Mouse (Mus musculus) embryonic fibroblast, embryonic 13.5 days (primary cell): ENCODE results near the gene Dapk1. TPM values are rescaled to one million over a fixed set of nuclear protein-coding genes. Genes with fewer than 3 reads are reported as not detected.

Source experiments
- H3K27ac ChIP-seq: 2 replicates; pipeline ENCODE4 v1.5.1; 2012; ENCODE audit warnings: low read length, control low read depth, inconsistent platforms; ENCODE audit not compliant: insufficient read depth
- H3K4me1 ChIP-seq: 2 replicates; pipeline ENCODE4 v1.6.1; 2011; ENCODE audit warnings: low read length; ENCODE audit not compliant: control insufficient read depth, insufficient read depth
- H3K4me3 ChIP-seq: 2 replicates; pipeline ENCODE4 v1.5.1; 2011; ENCODE audit warnings: mild to moderate bottlenecking, control low read depth, low read length; ENCODE audit not compliant: insufficient read depth
- CTCF ChIP-seq: IDR thresholded peaks from 2 replicates; pipeline ENCODE4 v1.5.1; 2011; ENCODE audit warnings: mild to moderate bottlenecking, control low read depth, low read length, moderate library complexity, borderline replicate concordance; ENCODE audit not compliant: insufficient read depth
- POLR2A ChIP-seq: IDR thresholded peaks from 2 replicates; pipeline ENCODE4 v1.6.1; 2011; ENCODE audit warnings: low read depth, mild to moderate bottlenecking, control low read depth, low read length, moderate library complexity
- polyA plus RNA-seq: library from polyadenylated mRNA; stranded (reverse); fragments of >200 nt; gene quantifications from 2 replicates; pipeline ENCODE4 v1.2.4, GENCODE M21; 2011; ENCODE audit warnings: low read depth; ENCODE audit not compliant: missing spikeins, insufficient read length

Gene Dapk1
- polyA plus RNA-seq, 1 experiment: 27.6 TPM

DNA sequence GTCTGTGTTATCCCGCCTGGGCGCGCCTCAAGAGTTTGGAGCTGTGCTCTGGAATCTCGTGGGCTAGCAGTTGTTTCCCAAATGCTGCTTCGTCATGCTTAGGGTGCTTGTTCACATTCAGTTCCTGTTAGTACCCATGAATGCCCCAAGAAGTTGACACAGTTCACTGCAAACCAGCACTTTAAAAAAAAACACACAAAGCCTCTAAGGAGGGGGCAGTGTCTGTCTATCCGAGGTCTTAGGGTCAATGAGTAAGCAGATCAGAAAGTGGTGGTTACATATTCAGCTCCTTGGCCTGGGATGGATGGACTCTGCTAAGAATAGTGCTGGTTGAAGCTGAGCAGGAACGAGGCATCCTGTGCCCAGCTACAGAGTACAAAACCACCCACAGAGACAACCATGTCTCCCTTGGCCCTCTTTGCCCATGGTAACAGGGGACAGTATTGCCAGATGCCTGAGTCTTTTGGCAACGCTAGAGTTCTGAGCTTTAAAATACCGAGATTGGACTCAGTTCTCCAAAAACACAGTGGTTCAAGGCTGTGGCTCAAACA, 59.0 kb downstream of the Dapk1 start:
- Histone ChIP-seq H3K4me1 (no peaks in the 10 kb centered on the region), H3K4me3 (no peak overlapping the region), H3K27ac (no peak overlapping the region)
- TF ChIP-seq POLR2A: no peak
- no peak for TF ChIP-seq CTCF

DNA sequence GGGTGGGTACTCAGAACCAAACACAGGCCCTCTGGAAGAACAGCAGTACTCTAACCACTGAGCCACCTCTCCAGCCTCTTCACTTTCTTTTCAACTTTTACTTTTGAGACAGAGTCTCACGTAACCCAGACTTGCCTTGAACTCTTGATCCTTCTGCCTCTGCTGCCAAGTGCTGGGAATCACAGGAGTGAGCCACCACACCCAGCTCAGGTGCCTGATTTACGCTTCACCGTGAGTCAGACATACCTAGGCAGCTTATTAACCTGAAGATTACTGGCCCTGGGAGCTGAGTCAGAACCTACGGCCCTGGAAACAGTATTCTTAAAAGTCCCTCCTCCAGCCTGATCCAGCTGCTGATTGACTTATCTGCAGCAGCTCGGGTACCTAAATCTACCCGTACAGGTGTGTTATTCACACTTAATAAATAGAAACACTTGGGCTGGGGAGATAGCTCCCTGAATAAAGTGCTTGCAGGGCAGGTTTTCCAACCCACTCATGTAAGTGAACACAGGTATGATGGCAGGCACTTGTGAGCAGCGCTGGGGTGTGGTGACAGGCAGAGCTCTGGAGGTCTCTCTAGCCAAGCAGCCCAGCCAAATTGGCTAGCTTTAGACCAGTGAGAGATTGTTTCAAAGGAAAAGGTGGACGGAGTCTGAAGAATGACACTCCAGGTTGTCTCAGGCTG, 60.9 kb downstream of the Dapk1 start:
- Histone ChIP-seq H3K4me1 (no peaks in the 10 kb centered on the region), H3K27ac (no peak overlapping the region), H3K4me3 (no peak overlapping the region)
- TF ChIP-seq POLR2A (no peak), CTCF (no peak)

DNA sequence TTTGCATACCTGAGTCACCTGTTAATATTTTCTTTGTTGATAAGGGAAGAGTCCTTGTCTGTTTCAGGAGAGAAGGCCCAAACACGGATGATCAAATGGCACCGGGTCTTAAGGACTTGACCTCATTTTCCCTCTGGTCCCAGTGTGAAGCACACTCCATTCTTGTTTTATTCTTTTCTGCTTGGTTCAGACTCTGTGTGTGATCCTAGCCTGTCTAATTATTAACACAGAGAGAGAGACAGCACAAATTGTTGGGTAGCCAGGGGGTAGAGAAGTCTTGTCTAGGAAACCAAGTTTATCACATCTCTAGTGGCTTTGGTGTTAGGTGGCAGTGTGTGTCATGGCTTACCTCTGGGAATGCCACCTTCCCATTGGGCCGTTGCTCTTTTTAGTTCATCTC, 62.3 kb downstream of the Dapk1 start:
- no peaks in the 10 kb centered on the region for H3K4me1 ChIP-seq
- H3K27ac ChIP-seq: no peak overlapping the region
- no peak overlapping the region for H3K4me3 ChIP-seq
- TF ChIP-seq CTCF: no peak
- TF ChIP-seq POLR2A: no peak

DNA sequence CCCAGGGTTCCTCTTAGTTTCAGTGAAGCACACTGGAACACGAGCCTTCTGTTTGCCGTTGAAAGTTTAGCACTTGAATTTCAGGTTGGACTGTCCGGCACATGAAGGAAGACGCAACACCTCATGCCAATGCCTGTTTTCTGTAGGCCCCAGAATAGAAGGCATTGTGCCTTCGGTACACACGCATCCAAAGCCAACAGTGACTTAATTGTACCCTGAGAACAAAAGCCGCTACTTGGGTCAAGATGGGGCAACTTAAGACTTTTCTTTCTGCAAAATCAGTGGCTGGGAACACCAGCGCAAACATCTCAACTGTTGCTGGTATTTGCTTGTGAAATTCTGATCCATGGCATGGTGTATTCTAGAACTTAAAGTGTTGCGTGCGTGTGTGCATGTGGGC, 63.1 kb downstream of the Dapk1 start:
- Histone ChIP-seq H3K4me3 (no peak overlapping the region), H3K27ac (no peak overlapping the region), H3K4me1 (no peaks in the 10 kb centered on the region)
- TF ChIP-seq POLR2A (no peak), CTCF (no peak)

DNA sequence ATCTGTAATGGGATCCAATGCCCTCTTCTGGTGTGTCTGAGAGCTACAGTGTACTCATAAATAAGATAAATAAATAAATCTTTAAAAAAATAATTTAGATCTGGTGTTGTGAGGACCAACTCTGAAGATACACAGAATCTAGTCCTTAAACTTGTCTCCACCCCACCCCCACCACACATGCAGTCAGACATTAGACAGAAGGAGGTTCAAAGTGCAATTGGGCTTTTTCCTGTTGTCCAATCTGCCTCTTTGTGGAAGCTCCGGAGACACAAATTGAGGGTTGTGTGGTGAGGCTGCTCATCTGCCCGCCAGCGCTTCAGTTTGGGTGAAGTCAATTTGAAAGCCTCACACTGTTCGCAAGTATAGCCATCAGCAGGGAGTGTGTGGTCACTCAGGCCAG, 63.7 kb downstream of the Dapk1 start:
- Histone ChIP-seq H3K27ac (no peak overlapping the region), H3K4me3 (no peak overlapping the region), H3K4me1 (no peaks in the 10 kb centered on the region)
- TF ChIP-seq POLR2A: no peak
- TF ChIP-seq CTCF: no peak

DNA sequence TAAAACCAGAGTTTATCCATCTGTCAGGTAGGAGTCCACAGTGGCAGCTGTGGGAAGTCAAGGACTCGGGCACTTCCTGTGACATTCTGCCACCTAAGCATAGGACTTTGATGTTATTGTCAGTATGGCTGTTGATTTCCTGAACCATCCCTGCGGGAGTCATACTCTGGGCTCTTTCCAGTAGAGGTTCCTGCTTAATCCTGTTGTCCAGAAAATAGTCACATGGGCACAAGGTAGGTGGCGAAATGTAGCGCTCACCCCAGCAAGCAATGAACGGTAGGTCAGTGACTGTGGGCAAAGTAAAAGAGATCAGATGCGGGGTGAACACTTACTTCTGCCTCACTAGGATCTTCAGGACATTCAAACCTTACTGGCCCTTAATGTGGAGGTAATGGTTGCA, 66.3 kb downstream of the Dapk1 start:
- Histone ChIP-seq H3K4me1 (no peaks in the 10 kb centered on the region; the same call in 1 of the 2 replicates), H3K4me3 (no peak overlapping the region), H3K27ac (no peak overlapping the region)
- TF ChIP-seq CTCF (no peak), POLR2A (no peak)

DNA sequence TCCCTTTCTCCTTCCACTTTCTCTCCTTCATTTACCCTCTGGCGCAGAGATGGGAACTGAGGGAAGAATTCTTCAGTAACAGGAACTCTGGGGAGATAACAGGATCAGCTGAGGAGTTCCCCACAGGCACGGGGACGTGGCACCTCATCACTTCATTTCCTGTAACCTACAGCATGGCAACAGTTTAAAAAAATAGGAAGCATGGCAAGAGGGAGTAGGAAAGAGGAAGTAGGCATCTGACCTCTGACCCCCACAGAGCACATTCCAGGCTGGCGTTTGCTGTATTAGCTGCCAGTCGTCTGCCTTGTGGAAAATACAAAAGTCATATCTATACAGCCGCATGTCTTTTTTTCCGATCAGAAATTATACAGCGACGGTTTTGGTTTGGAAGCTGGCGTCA, 68.9 kb downstream of the Dapk1 start:
- TF ChIP-seq CTCF (no peak), POLR2A (no peak)
- no peak overlapping the region for H3K4me3 ChIP-seq
- H3K4me1 ChIP-seq: peaks cover 3% of the 10 kb centered on the region; the same call in 1 of the 2 replicates
- H3K27ac ChIP-seq: no peak overlapping the region

DNA sequence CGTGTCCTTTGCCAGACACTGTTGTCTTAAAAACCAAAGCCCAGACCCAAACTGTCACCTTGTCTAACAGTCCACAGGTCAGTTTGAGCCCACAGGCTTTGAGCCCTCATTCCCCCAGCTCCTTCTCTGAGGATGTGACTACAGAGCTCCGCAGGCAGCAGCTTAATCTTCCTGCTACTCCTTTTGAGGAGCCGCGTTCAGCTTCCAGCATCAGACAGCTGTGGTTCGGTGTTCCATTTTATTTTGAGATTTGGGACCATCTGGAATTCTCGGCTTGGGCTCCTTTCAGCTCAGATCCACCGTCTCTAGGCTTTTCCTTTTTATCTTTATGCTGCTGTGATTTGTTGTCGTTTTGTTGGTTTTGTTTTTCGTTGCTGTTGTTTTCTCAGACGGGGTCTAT, 69.5 kb downstream of the Dapk1 start:
- no peak overlapping the region for H3K27ac ChIP-seq
- peaks cover 3% of the 10 kb centered on the region; the same call in 1 of the 2 replicates for H3K4me1 ChIP-seq
- H3K4me3 ChIP-seq: no peak overlapping the region
- TF ChIP-seq CTCF (no peak), POLR2A (no peak)

DNA sequence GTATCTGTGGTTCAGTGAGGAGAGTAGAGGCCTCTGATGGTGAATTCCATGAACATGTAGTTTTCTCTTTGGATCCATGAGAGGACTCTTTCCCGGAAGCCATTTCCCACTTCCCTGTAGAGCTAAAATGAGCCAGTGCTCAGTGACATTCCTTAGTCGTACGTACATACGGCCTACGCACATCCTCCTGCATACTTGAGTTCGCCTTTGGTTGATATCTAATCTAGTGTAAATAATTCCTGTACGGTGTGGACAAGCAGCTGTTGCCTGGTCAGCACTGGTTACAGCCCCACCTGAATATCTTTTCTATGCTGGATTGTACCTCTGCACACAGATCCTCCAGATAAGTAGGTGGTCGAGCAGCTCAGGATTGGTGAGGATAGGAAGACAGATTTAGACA, 70.5 kb downstream of the Dapk1 start:
- Histone ChIP-seq H3K4me3 (no peak overlapping the region), H3K27ac (no peak overlapping the region), H3K4me1 (peaks cover 3% of the 10 kb centered on the region; the same call in 1 of the 2 replicates)
- TF ChIP-seq POLR2A (no peak), CTCF (no peak)

DNA sequence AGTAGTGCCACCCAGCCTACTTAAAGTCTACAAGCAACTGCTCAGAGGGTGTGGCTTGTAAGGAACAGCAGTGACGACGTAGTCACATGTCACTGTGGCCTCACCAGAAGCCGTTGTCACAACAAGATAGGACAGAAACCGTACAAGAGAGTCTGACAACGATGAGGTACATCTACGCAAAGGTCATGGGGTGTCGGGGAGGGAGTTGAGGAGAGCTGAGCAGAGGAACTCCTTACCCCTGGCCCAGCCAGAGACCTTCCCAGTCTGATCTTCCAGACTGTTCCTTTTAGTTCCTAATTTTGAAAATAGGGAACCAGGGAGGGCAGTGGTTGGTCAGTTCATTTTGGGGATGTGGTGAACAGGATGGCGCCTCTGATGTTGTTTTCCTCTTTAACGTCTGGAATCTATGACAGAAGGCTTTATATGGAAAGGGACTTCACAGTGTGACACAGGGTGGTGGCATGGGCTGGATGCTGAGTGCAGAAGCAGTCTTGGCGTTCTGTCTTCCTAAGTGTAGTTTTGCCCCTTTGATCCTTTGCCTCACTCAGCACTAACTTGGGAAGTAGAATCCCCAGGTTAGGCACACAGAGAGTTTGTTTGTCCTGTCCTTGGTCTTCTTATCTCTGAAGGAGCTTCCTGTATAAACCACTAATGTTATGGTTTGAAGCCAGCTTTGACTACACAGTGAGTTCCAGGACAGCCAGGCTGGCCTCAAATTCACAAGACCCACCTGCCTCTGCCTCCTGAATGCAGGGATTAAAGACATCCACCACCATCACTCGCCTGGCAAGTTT, 71.3 kb downstream of the Dapk1 start:
- H3K4me3 ChIP-seq: no peak overlapping the region
- no peak for TF ChIP-seq CTCF
- TF ChIP-seq POLR2A: no peak
- peaks cover 3% of the 10 kb centered on the region; the same call in 1 of the 2 replicates for H3K4me1 ChIP-seq
- H3K27ac ChIP-seq: no peak overlapping the region
